Mouse (Mus musculus) layer of hippocampus, adult 2 months (tissue): Measurements from ENCODE around the gene Nexn. TPM values are rescaled to one million over a fixed set of nuclear protein-coding genes. Genes with fewer than 3 reads are reported as not detected.

Experiments used
- DNase-seq, 2 experiments: peaks; one replicate each; pipeline ENCODE4 v3.0.0; 2022; ENCODE audit warnings: low spot score in 2 of 2
- H3K27ac ChIP-seq: fragments of 200-600 bp; 2 replicates; pipeline ENCODE4 v1.8.1; 2022
- H3K4me3 ChIP-seq: fragments of 200-600 bp; 2 replicates; pipeline ENCODE4 v1.8.1; 2022; ENCODE audit warnings: mild to moderate bottlenecking
- CTCF ChIP-seq: fragments of 200-600 bp; conservative IDR thresholded peaks from 2 replicates; pipeline ENCODE4 v1.8.1; 2022; ENCODE audit warnings: antibody characterized with exemption, mild to moderate bottlenecking, moderate library complexity
- total RNA-seq, 2 experiments: library from RNA; stranded (reverse); gene quantifications; 2 replicates each; pipeline ENCODE4 v1.2.3; 2021

The Nexn gene
- total RNA-seq, 2 experiments from 2014 or later = 0.95 to 1.8 TPM

DNA sequence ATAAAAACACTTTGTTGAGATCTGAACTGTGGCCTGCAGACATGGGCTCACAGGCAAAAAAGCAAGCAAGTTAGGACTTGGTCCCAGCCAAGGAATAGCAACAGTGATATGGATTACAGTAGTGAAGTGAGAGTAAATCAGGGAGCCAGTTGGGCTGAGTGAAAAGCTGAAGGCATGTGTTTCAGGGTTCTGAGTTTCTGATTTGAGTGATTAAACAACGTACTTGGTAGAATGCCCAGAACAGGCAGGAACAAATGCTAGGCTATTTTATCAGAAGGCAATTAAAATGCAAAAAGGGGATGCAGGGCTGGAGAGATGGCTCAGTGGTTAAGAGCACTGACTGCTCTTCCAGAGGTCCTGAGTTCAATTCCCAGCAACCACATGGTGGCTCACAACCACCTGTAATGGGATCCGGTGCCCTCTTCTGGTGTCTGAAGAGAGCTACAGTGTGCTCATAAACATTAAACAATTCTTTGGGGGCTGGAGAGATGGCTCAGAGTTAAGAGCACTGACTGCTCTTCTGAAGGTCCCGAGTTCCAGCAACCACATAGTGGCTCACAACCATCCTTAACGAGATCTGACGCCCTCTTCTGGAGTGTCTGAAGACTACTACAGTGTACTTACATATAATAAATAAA lies 20.8 kb downstream of the Nexn start:
- Histone ChIP-seq H3K27ac (no peak overlapping the region), H3K4me3 (no peak overlapping the region)
- DNase-seq = peak; percentile 59 to 77
- 0 out of 2 replicates have a peak, but pooled peaks have one; percentile 19 for TF ChIP-seq CTCF

GRCm38 (mm10) chr3:152243304-152243703 lies 22.8 kb downstream of the Nexn start:
- TF ChIP-seq CTCF = no peak
- Histone ChIP-seq H3K27ac (no peak overlapping the region), H3K4me3 (no peak overlapping the region)
- no peak for DNase-seq

DNA sequence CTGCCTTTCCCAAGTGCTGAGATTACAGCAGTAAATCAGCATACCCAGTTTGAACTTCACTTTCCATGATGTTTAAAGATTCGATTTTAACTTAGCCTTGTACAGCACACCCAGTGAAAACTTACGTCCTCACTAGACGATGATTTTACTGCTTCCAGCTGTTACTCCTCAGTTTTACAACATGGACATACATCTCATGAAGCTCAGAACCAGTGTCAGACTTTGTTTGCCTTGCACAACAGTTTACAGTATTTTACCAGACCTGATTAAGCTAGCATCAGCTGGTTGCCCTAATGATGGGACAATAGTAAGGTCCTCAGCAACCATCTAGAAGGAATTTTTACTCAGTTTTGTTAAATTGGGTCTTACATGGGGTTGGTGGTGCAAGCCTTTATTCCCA lies 25.1 kb downstream of the Nexn start:
- Histone ChIP-seq H3K4me3 (no peak overlapping the region), H3K27ac (no peak overlapping the region)
- no peak for TF ChIP-seq CTCF
- no peak for DNase-seq

DNA sequence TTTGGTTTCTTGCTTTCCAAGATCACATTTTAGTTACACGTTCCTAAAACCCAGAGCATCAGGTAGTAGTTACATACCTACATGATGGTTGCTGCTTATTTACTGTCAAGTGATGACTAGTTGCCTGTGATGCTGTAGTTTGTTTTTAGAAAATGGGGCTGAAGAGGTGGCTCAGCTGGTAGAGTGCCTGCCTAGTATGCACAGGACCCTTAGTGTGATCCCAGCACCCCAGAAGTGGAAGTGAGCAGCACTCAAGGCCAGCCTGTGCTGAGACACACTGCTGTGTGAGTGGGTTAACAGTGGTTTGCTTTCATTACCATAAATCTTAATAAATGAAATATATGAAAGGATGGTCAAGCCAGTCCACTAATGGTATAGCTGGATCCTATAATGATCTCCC lies 26.6 kb downstream of the Nexn start:
- no peak for TF ChIP-seq CTCF
- no peak overlapping the region for H3K27ac ChIP-seq
- H3K4me3 ChIP-seq = no peak overlapping the region
- DNase-seq = no peak

GRCm38 (mm10) chr3:152238836-152239235 lies 27.3 kb downstream of the Nexn start:
- peak; percentile 52 for TF ChIP-seq CTCF
- Histone ChIP-seq H3K4me3 (no peak overlapping the region), H3K27ac (no peak overlapping the region)
- no peak for DNase-seq

- DNase-seq = no peak
- no peak for TF ChIP-seq CTCF
- H3K27ac ChIP-seq = no peak overlapping the region
- no peak overlapping the region for H3K4me3 ChIP-seq
Observed at GRCm38 (mm10) chr3:152235805-152236204, 30.3 kb downstream of the Nexn start.

DNA sequence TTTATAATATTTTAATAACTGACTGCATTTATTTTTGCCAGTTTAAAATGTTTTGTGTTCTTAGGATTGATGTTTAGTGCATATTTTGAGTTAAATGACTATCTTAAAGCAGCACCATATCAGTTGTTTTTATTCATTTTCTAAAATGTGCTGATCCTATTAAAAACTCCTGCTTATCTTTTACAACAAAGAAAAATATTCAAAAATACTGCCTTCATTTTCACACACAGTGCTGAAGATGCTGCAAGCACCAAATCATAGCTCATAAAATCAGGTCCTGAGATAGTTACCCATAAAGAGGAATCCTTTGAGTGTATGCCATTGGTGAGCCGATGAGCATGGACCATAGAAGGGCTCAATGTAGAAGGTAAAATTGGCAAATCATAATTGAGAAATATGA lies 30.9 kb downstream of the Nexn start:
- TF ChIP-seq CTCF = no peak
- DNase-seq = no peak
- no peak overlapping the region for H3K27ac ChIP-seq
- H3K4me3 ChIP-seq = no peak overlapping the region

GRCm38 (mm10) chr3:152231333-152232100 lies 34.6 kb downstream of the Nexn start:
- no peak for TF ChIP-seq CTCF
- Histone ChIP-seq H3K4me3 (no peak overlapping the region), H3K27ac (no peak overlapping the region)
- no peak for DNase-seq

DNA sequence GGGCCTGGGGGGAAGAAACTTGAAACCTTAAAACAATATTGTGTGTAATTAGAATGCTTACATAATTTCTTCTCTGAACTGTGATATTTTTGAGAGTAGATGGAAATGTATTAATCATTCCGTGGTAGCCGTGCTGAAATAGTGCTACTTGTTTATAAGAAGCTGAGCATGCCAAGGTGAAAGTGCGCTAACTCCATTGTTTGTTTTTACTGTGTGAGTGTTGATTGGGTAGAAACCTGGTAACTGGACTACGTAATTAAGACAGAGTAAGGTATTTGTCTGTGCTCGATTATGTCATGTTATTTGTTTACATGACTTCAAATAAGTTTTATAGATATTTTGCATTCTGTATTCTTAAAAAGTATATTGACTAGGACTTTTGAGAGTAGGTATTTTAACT lies 36.9 kb downstream of the Nexn start:
- no peak for DNase-seq
- H3K4me3 ChIP-seq = no peak overlapping the region
- TF ChIP-seq CTCF = no peak

GRCm38 (mm10) chr3:152228843-152229242 lies 37.3 kb downstream of the Nexn start:
- H3K27ac ChIP-seq = no peak overlapping the region
- no peak overlapping the region for H3K4me3 ChIP-seq
- TF ChIP-seq CTCF = no peak
- no peak for DNase-seq

More for the DNA sequence above, 36.9 kb downstream of the Nexn start:
- no peak overlapping the region for H3K27ac ChIP-seq

GRCm38 (mm10) chr3:152225906-152226305 lies 40.2 kb downstream of the Nexn start:
- no peak for DNase-seq
- no peak overlapping the region for H3K27ac ChIP-seq
- no peak for TF ChIP-seq CTCF
- no peak overlapping the region for H3K4me3 ChIP-seq

- DNase-seq = no peak
Observed at GRCm38 (mm10) chr3:152224918-152225317, 41.2 kb downstream of the Nexn start.

DNA sequence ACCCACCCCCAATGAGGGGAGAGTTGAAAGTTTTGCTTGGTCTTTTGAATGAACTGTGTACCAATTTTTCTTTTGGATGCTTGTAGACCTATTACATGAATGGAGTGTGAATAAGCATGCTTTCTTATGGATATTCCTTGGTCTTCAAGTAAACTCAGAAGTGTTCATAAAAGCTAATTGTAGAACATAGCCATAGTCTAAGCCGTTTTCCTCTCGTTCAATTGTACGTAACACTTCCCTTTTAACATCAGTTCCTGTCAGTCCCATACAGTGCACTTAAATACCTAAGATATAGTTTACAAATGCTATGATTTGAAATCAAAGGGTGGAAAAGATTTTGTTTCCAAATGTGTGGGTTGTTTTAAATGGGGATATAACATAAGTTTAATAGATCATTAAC lies 52.7 kb downstream of the Nexn start:
- H3K4me3 ChIP-seq = no peak overlapping the region; the same call in 1 of the 2 replicates
- no peak for DNase-seq
- H3K27ac ChIP-seq = no peak overlapping the region
- TF ChIP-seq CTCF = no peak

More at GRCm38 (mm10) chr3:152224918-152225317, 41.2 kb downstream of the Nexn start:
- Histone ChIP-seq H3K4me3 (no peak overlapping the region), H3K27ac (no peak overlapping the region)
- peak; percentile 49 for TF ChIP-seq CTCF
